Mouse (Mus musculus) heart, embryonic 13.5 days (tissue): ENCODE measurements around the gene Fpgt. TPM values are rescaled to one million over a fixed set of nuclear protein-coding genes. Genes with fewer than 3 reads are reported as not detected.

Experiments
- ATAC-seq: fragments of 200-750 bp; cut with Nextera tagmentation; 2 replicates; pipeline ENCODE4 v1.8.0; 2017; ENCODE audit warnings: moderate TSS enrichment; ENCODE audit not compliant: insufficient number of reproducible peaks, low FRiP score, low TSS enrichment; ENCODE audit errors: extremely low read depth
- H3K27ac ChIP-seq: fragments of 300-500 bp; sonication (generic); replicated peaks from 2 replicates; pipeline ENCODE4 v1.5.1; 2015; ENCODE audit warnings: moderate library complexity, mild to moderate bottlenecking, inconsistent platforms
- H3K27me3 ChIP-seq: fragments of 300-500 bp; sonication (generic); replicated peaks from 2 replicates; pipeline ENCODE4 v1.6.1; 2015; ENCODE audit warnings: mild to moderate bottlenecking, inconsistent platforms
- H3K36me3 ChIP-seq: fragments of 300-500 bp; sonication (generic); 2 replicates; pipeline ENCODE4 v1.6.1; 2015; ENCODE audit warnings: mild to moderate bottlenecking, inconsistent platforms
- H3K4me1 ChIP-seq: fragments of 300-500 bp; sonication (generic); 2 replicates; pipeline ENCODE4 v1.6.1; 2015; ENCODE audit warnings: inconsistent platforms
- H3K4me2 ChIP-seq: fragments of 300-500 bp; sonication (generic); 2 replicates; pipeline ENCODE4 v1.6.1; 2015; ENCODE audit warnings: inconsistent platforms, mild to moderate bottlenecking, moderate library complexity
- H3K4me3 ChIP-seq: fragments of 300-500 bp; sonication (generic); 2 replicates; pipeline ENCODE4 v1.5.1; 2015; ENCODE audit warnings: moderate library complexity, mild to moderate bottlenecking, inconsistent platforms
- H3K9ac ChIP-seq: fragments of 300-500 bp; sonication (generic); 2 replicates; pipeline ENCODE4 v1.6.1; 2015; ENCODE audit warnings: inconsistent platforms, mild to moderate bottlenecking, moderate library complexity
- H3K9me3 ChIP-seq: fragments of 300-500 bp; sonication (generic); 2 replicates; pipeline ENCODE4 v1.6.1; 2016; ENCODE audit warnings: inconsistent platforms
- WGBS: fragments of 180-500 bp; shearing (Covaris S2); methylation state at CpG from one replicate; pipeline ENCODE4 v1.1.7; 2015; ENCODE audit warnings: mixed read lengths; 5-methylcytosine and 5-hydroxymethylcytosine counted together
- polyA plus RNA-seq: library from polyadenylated mRNA; unstranded; fragments of >200 nt; fragmentation: Nextera tagmentation; extraction: Ambion mirVana; gene quantifications from 2 replicates; pipeline ENCODE4 v1.2.1, GENCODE M21; 2015

Fpgt gene
- polyA plus RNA-seq, 1 experiment from 2014 or later: 13.9 TPM

DNA sequence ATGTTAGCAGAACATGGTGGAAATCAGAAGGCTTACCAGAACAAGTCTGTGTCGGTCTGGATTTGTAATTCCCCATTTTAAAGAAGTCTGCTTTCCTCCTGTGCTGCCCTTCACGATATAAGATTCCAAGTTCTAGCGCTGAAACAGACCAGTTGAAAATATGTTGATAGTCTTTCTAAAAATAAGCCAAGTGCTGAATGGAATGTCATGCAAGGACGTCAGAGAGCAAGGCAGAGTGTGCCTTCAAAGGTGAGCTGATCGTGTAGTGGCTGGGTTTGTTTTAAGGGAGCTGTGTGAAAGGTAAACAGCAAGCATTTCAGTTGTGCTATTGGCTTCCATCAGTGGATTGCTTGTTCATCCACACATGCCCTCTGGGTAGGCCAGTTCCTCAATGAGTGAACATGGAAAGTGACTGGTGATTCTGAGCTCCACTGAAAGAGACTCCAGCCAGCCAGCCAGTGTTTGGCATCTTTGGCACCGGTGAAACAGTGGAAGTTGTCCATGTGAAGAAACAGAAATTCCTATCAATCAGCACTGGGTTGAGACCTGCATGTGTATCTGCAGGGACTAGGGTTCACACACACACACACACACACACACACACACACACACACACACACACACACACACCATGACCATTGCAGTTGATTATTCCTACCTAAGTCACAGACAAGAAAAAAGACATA lies 37.8 kb downstream of the Fpgt start, which contains the start of gene Tnni3k:
Tnni3k (minus strand) TSS at position 177 of the 686 bp plus-strand sequence.
- Histone ChIP-seq H3K4me2 (peak within 1 kb of the TSS; percentile 69), H3K27me3 (no peaks in the 10 kb centered on the region), H3K4me3 (peak within 1 kb of the TSS; percentile 54), H3K36me3 (peaks cover 2% of the 10 kb centered on the region; the same call in 1 of the 2 replicates), H3K9ac (peak within 1 kb of the TSS; percentile 81), H3K4me1 (peaks cover 19% of the 10 kb centered on the region), H3K27ac (peak within 1 kb of the TSS; percentile 95), H3K9me3 (no peaks in the 10 kb centered on the region)
- peak; percentile 67; the same call in 1 of the 2 replicates for ATAC-seq
- WGBS: 29% methylated on average over 6 of the region's 6 CpGs

DNA sequence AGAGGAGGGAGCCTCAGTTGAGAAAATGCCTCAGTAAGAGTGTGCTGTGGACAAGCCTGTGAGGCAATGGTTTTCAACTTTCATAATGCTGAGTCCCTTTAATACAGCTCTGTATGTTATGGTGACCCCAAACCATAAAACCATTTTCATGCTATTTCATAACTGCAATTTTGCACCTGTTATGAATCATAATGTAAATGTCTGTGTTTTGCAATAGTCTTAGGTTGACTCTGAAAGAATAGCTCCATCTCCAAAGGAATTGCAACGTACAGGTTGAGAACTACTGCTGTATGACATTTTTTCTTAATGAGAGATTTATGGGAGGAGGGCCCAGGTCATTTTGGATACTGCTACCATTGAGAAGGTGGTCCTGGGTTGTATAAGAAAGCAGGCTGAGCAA lies 40.0 kb downstream of the Fpgt start:
- Histone ChIP-seq H3K4me2 (peak overlapping the region; percentile 69), H3K27me3 (no peaks in the 10 kb centered on the region), H3K9me3 (no peaks in the 10 kb centered on the region), H3K36me3 (peaks cover 2% of the 10 kb centered on the region; the same call in 1 of the 2 replicates), H3K4me1 (peaks cover 19% of the 10 kb centered on the region), H3K9ac (peak overlapping the region; percentile 20; the same call in 1 of the 2 replicates), H3K27ac (0 out of 2 replicates have a peak overlapping the region, but pooled peaks have one; percentile 50), H3K4me3 (peak overlapping the region; percentile 42)
- no peak for ATAC-seq
- 76% methylated on average over 1 of the region's 1 CpGs for WGBS

GRCm38 (mm10) chr3:155052021-155052420 lies 41.2 kb downstream of the Fpgt start:
- H3K27ac ChIP-seq: no peak overlapping the region
- H3K4me2 ChIP-seq: peak overlapping the region; percentile 35
- H3K27me3 ChIP-seq: no peaks in the 10 kb centered on the region
- ATAC-seq: no peak
- H3K9ac ChIP-seq: no peak overlapping the region
- H3K9me3 ChIP-seq: no peaks in the 10 kb centered on the region
- H3K4me3 ChIP-seq: peak overlapping the region; percentile 11; the same call in 1 of the 2 replicates
- peaks cover 19% of the 10 kb centered on the region for H3K4me1 ChIP-seq
- peaks cover 2% of the 10 kb centered on the region; the same call in 1 of the 2 replicates for H3K36me3 ChIP-seq

DNA sequence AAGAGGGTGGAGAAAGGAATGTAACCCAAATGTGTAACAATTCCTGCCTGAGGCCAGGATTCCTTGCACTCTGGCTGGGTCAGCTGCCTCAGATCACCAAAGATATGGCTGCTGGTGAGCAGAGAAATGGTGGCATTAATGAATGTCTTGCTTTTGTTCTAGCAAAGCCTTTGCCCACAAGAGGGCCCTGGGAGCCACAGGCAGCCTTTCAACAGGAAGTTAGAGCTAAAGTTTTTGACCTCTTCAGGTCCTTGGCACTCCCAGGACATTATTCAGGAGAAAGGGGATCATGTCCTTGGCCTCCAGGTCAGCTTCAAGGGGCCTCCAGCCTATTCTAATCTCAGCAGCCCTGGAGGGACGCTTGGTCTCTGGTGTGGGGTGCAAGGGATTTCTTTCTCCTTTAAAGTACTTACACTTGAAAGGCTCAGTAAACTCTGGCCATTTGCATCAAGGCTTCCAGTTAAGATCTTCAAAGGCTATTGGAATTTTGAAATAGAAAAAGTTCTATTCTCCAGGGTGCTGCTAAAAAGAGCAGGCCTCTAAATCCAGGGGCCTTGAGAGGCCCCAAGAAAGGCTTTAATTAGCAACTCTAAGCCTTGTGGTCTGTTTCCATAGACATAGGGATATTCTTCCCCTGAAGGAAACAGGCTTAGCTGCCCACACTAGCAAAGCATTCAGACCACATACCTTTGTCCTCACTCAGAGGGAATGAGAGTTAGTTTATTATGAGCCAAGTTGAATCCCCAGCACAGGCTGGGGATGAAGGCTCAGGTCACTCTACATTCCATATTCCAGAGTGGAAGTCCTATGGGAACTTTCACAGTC lies 54.0 kb downstream of the Fpgt start:
- WGBS: 11% methylated on average over 1 of the region's 1 CpGs
- H3K27ac ChIP-seq: peak overlapping the region; percentile 71

More for the DNA sequence above, 54.0 kb downstream of the Fpgt start:
- H3K4me3 ChIP-seq: no peak overlapping the region
- H3K27me3 ChIP-seq: no peaks in the 10 kb centered on the region
- ATAC-seq: no peak
- no peak overlapping the region for H3K4me2 ChIP-seq
- peaks cover 33% of the 10 kb centered on the region for H3K4me1 ChIP-seq
- H3K36me3 ChIP-seq: peaks cover 42% of the 10 kb centered on the region
- H3K9ac ChIP-seq: no peak overlapping the region; the same call in 1 of the 2 replicates
- H3K9me3 ChIP-seq: no peaks in the 10 kb centered on the region

Other genes starting within 250 kb of the Fpgt start
- gene Tnni3k, start 38.0 kb downstream of the Fpgt start, polyA plus RNA-seq: 47.6 and 50.0 TPM in 2 replicates
- 0.57 and 0.92 TPM in 2 replicates for gene Lrriq3, start within 50 bp of the Fpgt start, polyA plus RNA-seq